Mouse (Mus musculus): Measurements from ENCODE around the gene Ube2e2.

GRCm38 (mm10) chr14:18882493-18882892 lies 11.6 kb downstream of the Ube2e2 start:
- TF ChIP-seq POLR2A (IDR thresholded peaks at IDR 0.05; ENCODE audit: borderline replicate concordance, control insufficient read depth, low read depth, low read length): no peak
- no peak for TF ChIP-seq CTCF (IDR thresholded peaks at IDR 0.05; ENCODE audit: control insufficient read depth, insufficient read depth, low read length)

Data from bone marrow, adult 2 months (tissue).